Mouse (Mus musculus): ENCODE measurements around the gene Msl1.

The Msl1 gene

GRCm38 (mm10) chr11:98792081-98792480 is 3.2 kb upstream of the Msl1 start:
- Histone ChIP-seq H3K4me3 (replicated peaks; ENCODE audit: low read length) (no peak overlapping the region), H3K9me3 (ENCODE audit: low read length) (no peaks in the 10 kb centered on the region), H3K27me3 (ENCODE audit: insufficient read depth, low read length) (peaks cover 19% of the 10 kb centered on the region), H3K36me3 (ENCODE audit: insufficient read depth, low read length) (no peaks in the 10 kb centered on the region), H3K4me1 (replicated peaks; ENCODE audit: low read depth, low read length) (peaks cover 74% of the 10 kb centered on the region)
- no peak for TF ChIP-seq CTCF (conservative IDR thresholded peaks at IDR 0.05; ENCODE audit: low read length)
- TF ChIP-seq NANOG (IDR thresholded peaks at IDR 0.05; ENCODE audit: borderline replicate concordance, low read length): peak; percentile 41; the same call in 1 of the 2 replicates
- no peak for TF ChIP-seq POU5F1 (IDR thresholded peaks at IDR 0.05; ENCODE audit: borderline replicate concordance, low read length)

- H3K9me3 ChIP-seq (ENCODE audit: low read length): peaks cover 12% of the 10 kb centered on the region; the same call in 1 of the 2 replicates
- peak overlapping the region; percentile 91 for H3K4me3 ChIP-seq (replicated peaks; ENCODE audit: low read length)
- peaks cover 21% of the 10 kb centered on the region for H3K27me3 ChIP-seq (ENCODE audit: insufficient read depth, low read length)
- TF ChIP-seq NANOG (IDR thresholded peaks at IDR 0.05; ENCODE audit: borderline replicate concordance, low read length): no peak
- no peak for TF ChIP-seq CTCF (conservative IDR thresholded peaks at IDR 0.05; ENCODE audit: low read length)
- no peak for TF ChIP-seq POU5F1 (IDR thresholded peaks at IDR 0.05; ENCODE audit: borderline replicate concordance, low read length)
- peaks cover 63% of the 10 kb centered on the region for H3K4me1 ChIP-seq (replicated peaks; ENCODE audit: low read depth, low read length)
- H3K36me3 ChIP-seq (ENCODE audit: insufficient read depth, low read length): peaks cover 20% of the 10 kb centered on the region
Measured at GRCm38 (mm10) chr11:98794469-98795014, 774 bp upstream of the Msl1 start.

- Histone ChIP-seq H3K9me3 (ENCODE audit: low read length) (peaks cover 23% of the 10 kb centered on the region), H3K36me3 (ENCODE audit: insufficient read depth, low read length) (peaks cover 34% of the 10 kb centered on the region)
Measured at GRCm38 (mm10) chr11:98795714-98796514, 598 bp downstream of the Msl1 start.

GRCm38 (mm10) chr11:98796515-98797216 is 1.4 kb downstream of the Msl1 start:
- Histone ChIP-seq H3K27me3 (ENCODE audit: insufficient read depth, low read length) (peaks cover 21% of the 10 kb centered on the region), H3K4me1 (replicated peaks; ENCODE audit: low read depth, low read length) (peaks cover 41% of the 10 kb centered on the region), H3K9me3 (ENCODE audit: low read length) (peaks cover 31% of the 10 kb centered on the region), H3K4me3 (replicated peaks; ENCODE audit: low read length) (peak overlapping the region; percentile 91), H3K36me3 (ENCODE audit: insufficient read depth, low read length) (peaks cover 41% of the 10 kb centered on the region)
- TF ChIP-seq NANOG (IDR thresholded peaks at IDR 0.05; ENCODE audit: borderline replicate concordance, low read length): no peak
- no peak for TF ChIP-seq CTCF (conservative IDR thresholded peaks at IDR 0.05; ENCODE audit: low read length)
- TF ChIP-seq POU5F1 (IDR thresholded peaks at IDR 0.05; ENCODE audit: borderline replicate concordance, low read length): no peak

More at GRCm38 (mm10) chr11:98795714-98796514, 598 bp downstream of the Msl1 start:
- H3K4me3 ChIP-seq (replicated peaks; ENCODE audit: low read length): peak overlapping the region; percentile 91
- peaks cover 49% of the 10 kb centered on the region for H3K4me1 ChIP-seq (replicated peaks; ENCODE audit: low read depth, low read length)
- peaks cover 21% of the 10 kb centered on the region for H3K27me3 ChIP-seq (ENCODE audit: insufficient read depth, low read length)
- TF ChIP-seq NANOG (IDR thresholded peaks at IDR 0.05; ENCODE audit: borderline replicate concordance, low read length) (no peak), POU5F1 (IDR thresholded peaks at IDR 0.05; ENCODE audit: borderline replicate concordance, low read length) (no peak), CTCF (conservative IDR thresholded peaks at IDR 0.05; ENCODE audit: low read length) (no peak)

GRCm38 (mm10) chr11:98797306-98797705 is 2.0 kb downstream of the Msl1 start:
- Histone ChIP-seq H3K4me3 (replicated peaks; ENCODE audit: low read length) (peak overlapping the region; percentile 91; the same call in 1 of the 2 replicates), H3K9me3 (ENCODE audit: low read length) (peaks cover 37% of the 10 kb centered on the region), H3K36me3 (ENCODE audit: insufficient read depth, low read length) (peaks cover 47% of the 10 kb centered on the region), H3K27me3 (ENCODE audit: insufficient read depth, low read length) (peaks cover 21% of the 10 kb centered on the region), H3K4me1 (replicated peaks; ENCODE audit: low read depth, low read length) (peaks cover 35% of the 10 kb centered on the region)
- no peak for TF ChIP-seq CTCF (conservative IDR thresholded peaks at IDR 0.05; ENCODE audit: low read length)
- TF ChIP-seq POU5F1 (IDR thresholded peaks at IDR 0.05; ENCODE audit: borderline replicate concordance, low read length): no peak
- no peak for TF ChIP-seq NANOG (IDR thresholded peaks at IDR 0.05; ENCODE audit: borderline replicate concordance, low read length)

- Histone ChIP-seq H3K4me3 (replicated peaks; ENCODE audit: low read length) (no peak overlapping the region), H3K9me3 (ENCODE audit: low read length) (peaks cover 43% of the 10 kb centered on the region), H3K4me1 (replicated peaks; ENCODE audit: low read depth, low read length) (peaks cover 29% of the 10 kb centered on the region), H3K27me3 (ENCODE audit: insufficient read depth, low read length) (peaks cover 16% of the 10 kb centered on the region), H3K36me3 (ENCODE audit: insufficient read depth, low read length) (peaks cover 54% of the 10 kb centered on the region)
- no peak for TF ChIP-seq NANOG (IDR thresholded peaks at IDR 0.05; ENCODE audit: borderline replicate concordance, low read length)
- TF ChIP-seq CTCF (conservative IDR thresholded peaks at IDR 0.05; ENCODE audit: low read length): no peak
- no peak for TF ChIP-seq POU5F1 (IDR thresholded peaks at IDR 0.05; ENCODE audit: borderline replicate concordance, low read length)
Measured at GRCm38 (mm10) chr11:98797909-98798308, 2.6 kb downstream of the Msl1 start.

- Histone ChIP-seq H3K36me3 (ENCODE audit: insufficient read depth, low read length) (peaks cover 85% of the 10 kb centered on the region), H3K4me1 (replicated peaks; ENCODE audit: low read depth, low read length) (no peaks in the 10 kb centered on the region), H3K9me3 (ENCODE audit: low read length) (peaks cover 96% of the 10 kb centered on the region), H3K27me3 (ENCODE audit: insufficient read depth, low read length) (no peaks in the 10 kb centered on the region), H3K4me3 (replicated peaks; ENCODE audit: low read length) (0 out of 2 replicates have a peak within 1 kb of the TSS, but pooled peaks have one; percentile 0)
- TF ChIP-seq NANOG (IDR thresholded peaks at IDR 0.05; ENCODE audit: borderline replicate concordance, low read length): no peak
- no peak for TF ChIP-seq CTCF (conservative IDR thresholded peaks at IDR 0.05; ENCODE audit: low read length)
- TF ChIP-seq POU5F1 (IDR thresholded peaks at IDR 0.05; ENCODE audit: borderline replicate concordance, low read length): no peak
Measured at GRCm38 (mm10) chr11:98804605-98805004, 9.3 kb downstream of the Msl1 start, which contains the start of gene Casc3. Gene Casc3, plus strand, starts transcription at chr11:98804905.

GRCm38 (mm10) chr11:98808417-98808816 is 13.1 kb downstream of the Msl1 start:
- H3K9me3 ChIP-seq (ENCODE audit: low read length): peaks cover 60% of the 10 kb centered on the region
- TF ChIP-seq NANOG (IDR thresholded peaks at IDR 0.05; ENCODE audit: borderline replicate concordance, low read length) (no peak), POU5F1 (IDR thresholded peaks at IDR 0.05; ENCODE audit: borderline replicate concordance, low read length) (no peak), CTCF (conservative IDR thresholded peaks at IDR 0.05; ENCODE audit: low read length) (no peak)

More at GRCm38 (mm10) chr11:98808417-98808816, 13.1 kb downstream of the Msl1 start:
- H3K4me3 ChIP-seq (replicated peaks; ENCODE audit: low read length): no peak overlapping the region
- peaks cover 22% of the 10 kb centered on the region for H3K4me1 ChIP-seq (replicated peaks; ENCODE audit: low read depth, low read length)
- peaks cover 70% of the 10 kb centered on the region for H3K36me3 ChIP-seq (ENCODE audit: insufficient read depth, low read length)
- H3K27me3 ChIP-seq (ENCODE audit: insufficient read depth, low read length): no peaks in the 10 kb centered on the region
